Mouse (Mus musculus) olfactory bulb, adult 2 months (tissue): ENCODE results near the gene Gpr3. TPM values are rescaled to one million over a fixed set of nuclear protein-coding genes. Genes with fewer than 3 reads are reported as not detected.

Experiments used
- H3K27ac ChIP-seq: fragments of 200-500 bp; 2 replicates; pipeline ENCODE4 v1.5.1; 2012; ENCODE audit warnings: low read depth, low read length; ENCODE audit not compliant: insufficient read depth
- H3K4me1 ChIP-seq: fragments of 200-500 bp; 2 replicates; pipeline ENCODE4 v1.6.1; 2012; ENCODE audit warnings: low read length; ENCODE audit not compliant: control insufficient read depth, insufficient read depth
- H3K4me3 ChIP-seq: fragments of 200-500 bp; 2 replicates; pipeline ENCODE4 v1.5.1; 2012; ENCODE audit warnings: mild to moderate bottlenecking, low read depth, low read length, moderate library complexity; ENCODE audit not compliant: insufficient read depth
- CTCF ChIP-seq: fragments of 200-500 bp; IDR thresholded peaks from 2 replicates; pipeline ENCODE4 v1.5.1; 2012; ENCODE audit warnings: low read depth, mild to moderate bottlenecking, low read length, moderate library complexity; ENCODE audit not compliant: insufficient read depth
- POLR2A ChIP-seq: fragments of 200-500 bp; IDR thresholded peaks from 2 replicates; pipeline ENCODE4 v1.6.1; 2012; ENCODE audit warnings: mild to moderate bottlenecking, low read depth, low read length, moderate library complexity; ENCODE audit not compliant: insufficient read depth
- WGBS: fragments of 180-500 bp; shearing (Covaris S2); methylation state at CpG from one replicate; pipeline ENCODE4 v1.1.7; 2018; 5-methylcytosine and 5-hydroxymethylcytosine counted together
- polyA plus RNA-seq: library from polyadenylated mRNA; stranded (reverse); fragments of >200 nt; gene quantifications from 2 replicates; pipeline ENCODE4 v1.2.4, GENCODE M21; 2012; ENCODE audit warnings: low replicate concordance; ENCODE audit not compliant: missing spikeins, insufficient read depth, insufficient read length

The Gpr3 gene
- polyA plus RNA-seq, 1 experiment = not detected

GRCm38 (mm10) chr4:133166773-133167172, 45.6 kb downstream of the Gpr3 start:
- H3K27ac ChIP-seq = no peak overlapping the region
- TF ChIP-seq POLR2A (no peak), CTCF (no peak)
- no peaks in the 10 kb centered on the region for H3K4me1 ChIP-seq
- H3K4me3 ChIP-seq = no peak overlapping the region
- 83% methylated on average over 9 of the region's 9 CpGs for WGBS

- Histone ChIP-seq H3K4me3 (no peak overlapping the region), H3K27ac (no peak overlapping the region), H3K4me1 (peaks cover 2% of the 10 kb centered on the region; the same call in 1 of the 2 replicates)
- no peak for TF ChIP-seq POLR2A
- TF ChIP-seq CTCF = no peak
- WGBS = 55% methylated on average over 6 of the region's 6 CpGs
Observed at GRCm38 (mm10) chr4:133162196-133162595, 50.1 kb downstream of the Gpr3 start.

- Histone ChIP-seq H3K27ac (no peak overlapping the region), H3K4me1 (peaks cover 5% of the 10 kb centered on the region), H3K4me3 (no peak overlapping the region)
- no peak for TF ChIP-seq POLR2A
- no peak for TF ChIP-seq CTCF
- 42% methylated on average over 4 of the region's 4 CpGs for whole genome bisulfite sequencing
Observed at GRCm38 (mm10) chr4:133160821-133161220, 51.5 kb downstream of the Gpr3 start.

GRCm38 (mm10) chr4:133160211-133160610, 52.1 kb downstream of the Gpr3 start:
- Histone ChIP-seq H3K4me1 (peaks cover 5% of the 10 kb centered on the region), H3K27ac (no peak overlapping the region), H3K4me3 (no peak overlapping the region)
- TF ChIP-seq CTCF = no peak
- no peak for TF ChIP-seq POLR2A
- WGBS = 78% methylated on average over 8 of the region's 8 CpGs

- no peak overlapping the region for H3K4me3 ChIP-seq
- WGBS = 56% methylated on average over 4 of the region's 4 CpGs
- H3K4me1 ChIP-seq = peaks cover 5% of the 10 kb centered on the region
- no peak for TF ChIP-seq CTCF
- no peak for TF ChIP-seq POLR2A
- no peak overlapping the region for H3K27ac ChIP-seq
Observed at GRCm38 (mm10) chr4:133159646-133160045, 52.7 kb downstream of the Gpr3 start.

Other genes starting within 250 kb of the Gpr3 start
- not detected in 2 replicates for gene Fgr, start 238.4 kb downstream of the Gpr3 start, polyA plus RNA-seq
- gene Ahdc1, start 201.3 kb downstream of the Gpr3 start, polyA plus RNA-seq = not detected in 2 replicates
- not detected in 2 replicates for gene Wasf2, start 82.0 kb downstream of the Gpr3 start, polyA plus RNA-seq
- not detected in 2 replicates for gene Cd164l2, start 405 bp downstream of the Gpr3 start, polyA plus RNA-seq
- gene Map3k6, start 28.3 kb upstream of the Gpr3 start, polyA plus RNA-seq = not detected in 2 replicates
- gene Sytl1, start 50.6 kb upstream of the Gpr3 start, polyA plus RNA-seq = not detected in 2 replicates
- not detected in 2 replicates for gene Tmem222, start 65.3 kb upstream of the Gpr3 start, polyA plus RNA-seq
- gene Wdtc1, start 140.9 kb upstream of the Gpr3 start, polyA plus RNA-seq = 113 TPM in 1 of 2 replicates, not detected in the other
- not detected in 2 replicates for gene Slc9a1, start 157.2 kb upstream of the Gpr3 start, polyA plus RNA-seq